Mouse (Mus musculus) lung, postnatal 25 days (tissue): ENCODE data around the gene Aldh1l1.

Source experiments
- DNase-seq: peaks from one replicate; pipeline ENCODE4 v3.0.0; 2022; ENCODE audit warnings: low spot score

Gene Aldh1l1

DNA sequence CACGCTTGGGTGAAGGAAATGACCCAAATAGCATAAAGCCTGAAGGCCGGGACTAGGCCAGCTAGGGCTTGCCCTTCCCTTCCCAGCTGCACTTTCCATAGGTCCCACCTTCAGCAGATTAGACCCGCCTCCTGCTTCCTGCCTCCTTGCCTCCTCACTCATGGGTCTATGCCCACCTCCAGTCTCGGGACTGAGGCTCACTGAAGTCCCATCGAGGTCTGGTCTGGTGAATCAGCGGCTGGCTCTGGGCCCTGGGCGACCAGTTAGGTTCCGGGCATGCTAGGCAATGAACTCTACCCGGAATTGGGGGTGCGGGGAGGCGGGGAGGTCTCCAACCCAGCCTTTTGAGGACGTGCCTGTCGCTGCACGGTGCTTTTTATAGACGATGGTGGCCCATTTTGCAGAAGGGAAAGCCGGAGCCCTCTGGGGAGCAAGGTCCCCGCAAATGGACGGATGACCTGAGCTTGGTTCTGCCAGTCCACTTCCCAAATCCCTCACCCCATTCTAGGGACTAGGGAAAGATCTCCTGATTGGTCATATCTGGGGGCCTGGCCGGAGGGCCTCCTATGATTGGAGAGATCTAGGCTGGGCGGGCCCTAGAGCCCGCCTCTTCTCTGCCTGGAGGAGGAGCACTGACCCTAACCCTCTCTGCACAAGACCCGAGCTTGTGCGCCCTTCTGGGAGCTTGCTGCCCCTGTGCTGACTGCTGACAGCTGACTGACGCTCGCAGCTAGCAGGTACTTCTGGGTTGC lies 64.1 kb downstream of the Aldh1l1 start:
- DNase-seq, result peak; percentile 64

DNA sequence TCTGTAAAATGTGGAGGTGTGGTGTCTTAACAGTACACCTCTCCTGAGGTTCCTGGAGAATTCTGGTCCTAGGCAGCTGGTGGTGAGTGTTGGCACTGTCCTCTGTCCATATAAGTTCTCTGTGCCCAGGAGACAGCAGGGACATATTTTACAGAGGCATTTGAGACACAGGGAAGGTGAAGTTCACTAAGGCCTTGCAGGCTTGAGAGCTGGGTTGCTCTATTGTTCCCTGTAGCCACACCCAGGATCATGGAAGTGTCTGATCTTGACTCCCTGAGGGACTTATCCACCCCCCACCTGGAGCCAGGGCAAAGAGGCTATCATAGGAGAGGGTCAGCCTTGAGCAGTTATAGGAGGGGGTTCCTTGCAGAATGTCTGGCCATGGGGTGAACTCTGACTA lies 65.0 kb downstream of the Aldh1l1 start:
- DNase-seq, result no peak

DNA sequence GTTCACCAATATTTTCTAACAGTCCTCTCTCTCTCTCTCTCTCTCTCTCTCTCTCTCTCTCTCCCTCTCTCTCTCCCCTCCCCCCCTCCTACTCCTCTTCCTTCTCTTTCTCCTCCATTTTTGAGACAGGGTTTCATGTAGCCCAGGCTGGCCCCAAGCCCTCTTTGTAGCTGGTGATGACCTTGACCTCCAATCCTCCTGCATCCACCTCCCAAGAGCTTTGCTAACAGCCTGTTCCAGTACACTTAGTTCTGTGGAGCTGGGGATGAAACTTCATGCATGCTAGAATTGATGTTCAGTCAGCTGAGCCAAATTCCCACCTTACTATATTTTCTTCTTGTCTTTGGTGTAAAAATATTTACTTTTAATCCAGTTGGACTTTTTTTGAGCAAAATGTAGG lies 67.0 kb downstream of the Aldh1l1 start:
- no peak for DNase-seq

DNA sequence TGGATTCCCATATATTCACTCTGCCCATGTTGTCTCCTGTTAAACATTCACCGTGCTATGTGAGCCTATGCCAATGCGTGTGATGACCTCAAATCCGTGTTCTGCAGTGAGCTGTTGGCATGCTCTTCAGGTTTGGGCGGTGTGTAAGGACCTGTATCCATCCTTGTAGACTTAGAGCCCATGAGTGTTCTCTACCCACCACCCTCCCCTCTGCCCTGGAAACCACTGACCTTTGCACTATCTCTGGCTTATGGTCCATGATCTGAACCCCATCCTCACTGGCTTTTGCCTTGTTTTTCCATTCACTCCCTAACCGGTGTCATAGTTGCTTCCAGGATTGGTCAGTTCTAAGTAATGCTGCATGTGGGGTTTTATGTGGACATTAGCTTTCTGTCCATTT lies 67.5 kb downstream of the Aldh1l1 start:
- no peak for DNase-seq

GRCm38 (mm10) chr6:90556534-90557058 lies 70.4 kb downstream of the Aldh1l1 start:
- no peak for DNase-seq

DNA sequence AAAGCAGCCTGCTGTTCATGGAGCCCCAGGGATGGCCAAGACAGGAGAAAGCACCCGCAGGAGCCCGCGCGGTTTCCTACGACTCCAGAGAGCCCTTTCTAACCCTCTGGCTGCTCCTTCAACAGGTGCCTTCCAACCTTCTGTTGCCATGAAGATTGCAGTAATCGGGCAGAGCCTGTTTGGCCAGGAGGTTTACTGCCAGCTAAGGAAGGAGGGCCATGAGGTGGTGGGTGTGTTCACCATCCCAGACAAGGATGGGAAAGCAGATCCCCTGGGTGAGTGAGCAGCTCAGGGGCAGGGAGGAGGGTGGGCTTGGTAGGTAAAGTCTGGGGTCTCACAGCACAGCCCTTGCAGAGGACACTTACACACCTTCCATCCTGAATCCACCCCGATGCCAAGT lies 70.8 kb downstream of the Aldh1l1 start:
- DNase-seq, result no peak

GRCm38 (mm10) chr6:90557829-90558693 lies 71.8 kb downstream of the Aldh1l1 start:
- DNase-seq, result peak; percentile 41

GRCm38 (mm10) chr6:90560390-90561058 lies 74.3 kb downstream of the Aldh1l1 start:
- no peak for DNase-seq

DNA sequence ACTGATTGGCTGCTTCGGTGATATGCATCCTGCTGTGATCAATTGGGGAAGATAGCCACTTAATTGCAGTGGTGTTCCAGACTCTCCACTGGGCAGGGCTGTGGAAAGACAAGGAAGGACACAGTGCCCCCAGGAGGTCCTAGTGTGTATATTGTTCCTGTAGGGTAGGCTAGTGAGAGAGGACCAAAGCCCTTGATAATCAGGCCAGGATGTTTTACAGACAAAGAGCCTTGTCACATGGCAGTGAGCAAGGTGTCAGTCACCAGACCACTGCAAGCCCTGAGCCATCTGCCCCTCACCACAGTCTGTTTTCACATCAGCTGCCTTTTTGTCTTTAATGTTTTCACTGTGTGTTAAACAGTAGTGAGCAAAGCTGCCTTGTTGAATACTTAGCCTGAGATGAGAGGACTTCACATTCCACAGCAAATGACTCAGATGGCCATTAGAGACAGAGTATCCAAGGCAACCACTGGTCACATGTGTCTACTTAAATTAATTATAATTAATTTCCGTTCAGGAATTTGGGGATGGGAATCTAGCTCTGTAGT lies 75.1 kb downstream of the Aldh1l1 start:
- peak; percentile 52 for DNase-seq

DNA sequence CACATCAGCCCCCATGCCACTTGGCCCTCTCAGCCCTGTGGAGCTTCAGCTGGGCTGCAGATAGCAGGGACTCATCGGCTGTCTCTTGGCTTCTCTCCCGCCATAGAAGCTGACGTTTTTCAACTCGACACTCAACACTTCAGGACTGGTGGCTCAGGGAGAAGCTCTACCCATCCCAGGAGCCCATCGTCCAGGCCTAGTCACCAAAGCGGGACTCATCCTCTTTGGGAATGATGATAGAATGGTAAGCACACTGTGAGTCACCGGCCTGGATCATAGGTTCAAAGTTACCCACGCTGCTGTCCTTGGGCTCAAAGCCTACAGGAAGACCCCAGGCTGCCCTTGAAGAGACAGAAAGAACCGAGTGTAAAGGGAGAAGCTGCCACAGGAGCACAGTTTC lies 78.0 kb downstream of the Aldh1l1 start:
- DNase-seq, result no peak

DNA sequence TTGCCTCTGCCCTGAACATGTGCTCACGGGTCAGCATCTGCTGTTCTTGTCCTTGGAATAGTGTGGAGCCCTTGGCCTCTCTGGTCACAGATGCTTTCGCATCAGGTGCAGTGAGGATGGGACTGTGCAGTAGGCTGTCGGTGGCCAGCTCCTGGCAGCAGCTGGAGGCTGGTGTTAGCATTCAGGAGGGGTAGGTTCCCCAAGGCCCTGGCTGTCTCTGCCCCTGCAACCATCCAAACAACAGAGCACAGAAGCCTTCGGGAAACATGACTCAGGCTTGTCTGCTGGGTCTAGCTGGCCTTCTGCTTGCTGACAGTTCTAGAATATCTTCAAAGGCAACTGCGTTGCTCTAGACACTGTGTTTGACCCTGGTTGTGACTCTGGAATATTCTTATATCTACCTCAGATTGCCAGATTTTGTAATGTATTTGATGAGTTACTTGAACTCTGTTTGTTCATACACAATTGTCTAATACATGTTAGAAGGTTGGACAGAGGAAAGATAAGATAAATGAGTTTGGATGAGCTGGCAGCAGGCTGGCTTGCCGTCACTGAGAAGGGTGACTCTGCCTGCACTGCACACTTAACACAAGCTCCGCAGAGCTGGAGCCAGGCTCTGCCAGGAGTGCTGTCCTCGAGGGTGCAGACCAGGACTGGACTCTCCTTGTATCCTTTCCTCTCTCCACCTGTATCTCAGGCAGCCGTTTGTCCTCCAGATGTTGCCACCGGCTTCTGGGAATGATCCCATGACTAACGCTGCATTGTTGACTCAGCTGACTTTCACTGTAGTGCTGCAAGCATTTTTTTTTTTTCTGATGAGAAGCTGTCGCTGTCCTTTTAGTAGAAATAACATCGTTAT lies 79.4 kb downstream of the Aldh1l1 start:
- DNase-seq, result no peak

DNA sequence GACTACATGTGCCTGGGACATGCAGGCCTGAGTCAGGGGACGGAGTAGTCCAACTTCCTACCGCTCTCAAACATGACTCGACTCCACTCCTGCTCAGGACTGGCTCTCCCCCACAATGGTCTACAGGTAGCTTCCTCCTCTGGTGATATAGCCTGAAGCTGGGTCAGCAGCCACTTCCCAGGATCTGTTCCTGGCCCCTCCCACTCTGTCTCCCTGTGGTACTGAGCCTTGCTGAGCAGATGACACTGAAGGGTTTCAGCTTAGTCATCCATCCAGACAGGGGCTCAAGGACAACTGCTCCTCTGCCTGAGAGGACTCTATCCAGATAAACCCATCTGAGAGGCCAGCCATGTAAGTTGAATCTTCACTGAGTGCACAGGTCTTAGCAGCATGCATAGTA lies 81.3 kb downstream of the Aldh1l1 start:
- DNase-seq, result no peak

GRCm38 (mm10) chr6:90567928-90568327 lies 81.7 kb downstream of the Aldh1l1 start:
- no peak for DNase-seq

DNA sequence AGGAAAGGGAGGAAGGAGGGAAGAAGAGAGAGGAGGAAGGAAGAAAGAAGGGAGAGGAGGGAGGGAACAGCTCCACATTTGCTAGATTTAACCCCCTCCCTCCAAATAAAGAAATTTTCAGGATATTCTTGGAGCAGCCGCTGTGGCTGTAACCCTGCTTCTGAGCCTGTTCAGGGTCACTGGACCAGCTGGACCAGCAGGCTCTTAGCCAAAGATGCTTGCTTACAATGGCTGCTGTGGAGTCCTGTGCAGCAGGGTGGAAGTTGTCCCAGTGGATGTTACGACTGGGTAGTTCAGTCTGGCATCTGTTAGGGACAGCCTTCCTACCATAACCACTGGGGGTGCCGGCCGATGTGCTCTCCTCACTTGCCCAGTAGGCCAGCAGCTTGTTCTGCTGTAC lies 82.5 kb downstream of the Aldh1l1 start:
- DNase-seq, result no peak

DNA sequence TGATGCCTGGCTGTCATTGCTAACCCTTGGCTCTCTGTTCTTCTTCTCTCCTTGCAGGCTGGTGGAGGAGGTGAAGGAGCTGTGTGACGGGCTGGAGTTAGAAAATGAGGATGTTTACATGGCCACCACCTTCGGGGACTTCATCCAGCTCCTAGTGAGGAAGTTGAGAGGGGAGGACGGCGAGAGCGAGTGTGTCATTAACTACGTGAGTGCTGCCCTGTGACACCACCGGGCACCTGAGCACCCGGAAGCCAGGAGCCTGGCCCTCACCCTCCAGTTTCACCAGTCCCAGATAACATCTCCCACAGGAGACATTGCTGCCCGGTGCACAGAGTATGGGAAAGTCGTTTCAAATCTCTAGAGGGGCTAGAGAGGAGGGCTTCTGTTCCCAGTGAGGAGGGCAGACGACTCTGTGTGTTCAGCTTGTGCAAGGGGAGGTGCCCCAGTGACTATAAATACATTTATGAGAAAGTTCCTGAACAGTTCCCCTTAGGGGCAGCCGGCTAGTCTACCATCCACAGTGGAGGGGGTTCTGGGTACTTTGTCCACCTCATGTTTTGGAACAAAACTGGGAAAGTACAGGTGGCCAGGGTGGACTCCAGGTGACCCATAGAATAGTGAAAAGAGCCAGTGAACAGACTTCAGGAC lies 83.6 kb downstream of the Aldh1l1 start:
- DNase-seq, result no peak

DNA sequence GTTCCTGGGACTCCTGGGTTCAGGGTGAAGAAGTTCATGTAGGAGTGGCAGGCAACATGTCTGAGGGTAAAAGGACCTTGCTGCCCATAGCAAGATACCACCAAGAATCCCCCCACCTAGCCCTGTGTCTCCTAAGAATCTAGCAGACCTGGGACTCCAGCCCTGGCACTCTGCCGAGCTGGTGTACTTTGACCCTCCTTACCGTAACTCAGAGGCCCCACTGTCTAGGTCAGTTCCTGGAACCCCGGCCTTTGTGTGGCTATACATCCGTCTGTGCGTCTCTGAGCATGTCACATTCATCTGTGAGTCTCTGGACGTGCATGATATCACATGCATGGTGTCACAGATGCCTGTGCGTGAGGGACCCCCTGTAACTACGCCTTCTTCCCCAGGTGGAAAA lies 84.2 kb downstream of the Aldh1l1 start:
- no peak for DNase-seq

- DNase-seq, result peak; percentile 64
Observed at GRCm38 (mm10) chr6:90575261-90575715, 89.1 kb downstream of the Aldh1l1 start.

DNA sequence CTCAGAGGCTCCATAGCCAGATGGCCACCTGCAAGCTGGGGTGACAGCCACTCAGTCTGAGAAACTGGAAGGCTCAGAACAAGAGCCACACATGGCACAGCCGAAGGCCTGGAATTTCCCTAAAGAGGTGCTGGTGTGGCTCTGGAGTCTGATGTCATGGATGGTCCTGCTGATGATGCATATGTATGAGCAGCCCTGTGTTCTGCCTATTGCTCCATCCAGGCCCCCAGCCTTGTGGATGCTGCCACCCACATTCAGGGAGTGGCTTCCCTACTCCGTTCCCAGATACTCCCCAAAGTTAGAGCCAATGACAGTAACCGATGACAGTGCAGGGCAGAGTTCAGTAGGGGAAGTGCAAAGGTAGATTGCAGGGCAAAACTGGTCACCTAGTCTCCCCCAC lies 91.9 kb downstream of the Aldh1l1 start:
- DNase-seq, result no peak

GRCm38 (mm10) chr6:90582331-90582730 lies 96.1 kb downstream of the Aldh1l1 start:
- DNase-seq, result no peak

DNA sequence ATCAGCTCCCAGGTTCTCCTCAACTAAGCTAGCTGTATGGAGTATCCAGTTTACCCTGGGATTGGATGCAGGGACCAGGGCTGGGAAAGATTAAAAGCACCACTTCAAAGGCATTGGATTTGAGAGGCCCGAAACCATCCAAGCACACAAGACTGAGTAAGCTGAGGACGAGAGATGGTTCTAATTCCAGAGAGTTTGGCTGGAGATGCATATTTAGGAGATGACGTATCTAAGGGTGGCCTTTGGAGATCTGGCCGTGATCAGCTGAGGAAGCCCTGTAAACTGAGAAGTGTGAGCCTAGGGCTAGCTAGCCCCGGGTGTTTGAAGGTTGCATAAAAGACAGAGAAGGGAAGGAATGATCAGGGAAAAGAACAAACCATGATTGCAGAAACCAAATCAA lies 101.9 kb downstream of the Aldh1l1 start:
- DNase-seq, result no peak

DNA sequence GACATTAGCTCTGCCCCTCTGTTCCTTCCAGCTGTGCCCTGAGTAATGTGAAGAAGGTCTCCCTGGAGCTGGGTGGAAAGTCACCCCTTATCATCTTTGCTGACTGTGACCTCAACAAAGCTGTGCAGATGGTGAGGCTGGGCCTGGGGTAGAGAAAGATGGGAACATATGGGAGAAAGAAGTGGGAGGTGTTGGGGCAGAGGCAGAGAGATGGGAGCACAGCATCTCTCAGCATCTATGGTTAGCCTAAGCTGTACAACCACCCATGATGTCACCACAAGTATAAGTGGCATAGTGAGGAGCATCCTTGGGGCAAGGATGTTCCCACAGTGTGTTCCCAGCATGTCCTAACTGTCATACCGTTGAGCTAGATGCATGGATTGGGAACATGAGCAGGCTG lies 104.5 kb downstream of the Aldh1l1 start:
- DNase-seq, result no peak
